Mouse (Mus musculus) heart, postnatal 36 days (tissue): ENCODE data around the gene Hyou1. TPM values are rescaled to one million over a fixed set of nuclear protein-coding genes. Genes with fewer than 3 reads are reported as not detected.
"Not testable (repeated sequence)": the region's sequence is repeated elsewhere in the genome, so short reads cannot be mapped to it uniquely, and the experiment has no call there.

Experiments
- DNase-seq, 2 experiments: peaks; one replicate each; pipeline ENCODE4 v3.0.0; 2021 to 2022
- intact Hi-C: fragments of 180-260 bp; cut with DNase I; formaldehyde crosslinking; loops from one replicate; pipeline ENCODE4 v1.15.1; 2025
- total RNA-seq, 2 experiments: library from RNA; stranded (reverse); gene quantifications; 2 replicates each; pipeline ENCODE4 v1.2.3; 2021

The Hyou1 gene
- total RNA-seq, 2 experiments from 2014 or later, result 46.0 to 68.1 TPM

DNA sequence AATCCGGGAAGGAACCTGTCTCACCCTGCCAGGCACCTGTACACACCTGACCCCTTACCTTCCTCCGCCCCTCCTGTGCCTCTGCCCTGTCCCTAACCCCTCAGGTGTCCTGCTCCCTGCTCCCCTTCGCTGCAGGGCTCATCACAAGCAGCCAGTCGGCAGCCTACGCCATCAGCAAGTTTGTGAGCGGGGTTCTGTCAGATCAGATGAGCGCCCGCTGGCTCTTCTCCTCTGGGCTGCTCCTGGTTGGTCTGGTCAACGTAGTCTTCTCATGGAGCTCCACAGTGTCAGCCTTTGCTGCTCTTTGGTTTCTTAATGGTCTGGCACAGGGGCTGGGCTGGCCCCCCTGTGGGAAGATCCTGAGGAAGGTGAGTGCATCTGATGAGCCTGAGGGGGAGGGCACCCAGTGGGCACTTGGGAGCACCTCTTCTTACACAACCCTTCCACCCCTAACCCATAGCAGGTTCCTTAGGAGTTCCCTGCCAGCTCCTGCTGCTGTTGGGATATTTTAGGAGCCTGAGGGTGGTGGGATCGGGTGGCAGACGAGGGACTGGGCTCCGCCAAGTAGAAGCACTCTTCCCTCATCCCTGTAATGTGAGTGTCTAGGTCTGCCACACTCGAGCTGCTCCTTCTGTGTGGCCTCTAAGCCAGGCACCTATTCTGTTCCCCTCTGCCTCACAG, 20.0 kb downstream of the Hyou1 start:
- intact Hi-C loops, result no loop called here
- no peak for DNase-seq

DNA sequence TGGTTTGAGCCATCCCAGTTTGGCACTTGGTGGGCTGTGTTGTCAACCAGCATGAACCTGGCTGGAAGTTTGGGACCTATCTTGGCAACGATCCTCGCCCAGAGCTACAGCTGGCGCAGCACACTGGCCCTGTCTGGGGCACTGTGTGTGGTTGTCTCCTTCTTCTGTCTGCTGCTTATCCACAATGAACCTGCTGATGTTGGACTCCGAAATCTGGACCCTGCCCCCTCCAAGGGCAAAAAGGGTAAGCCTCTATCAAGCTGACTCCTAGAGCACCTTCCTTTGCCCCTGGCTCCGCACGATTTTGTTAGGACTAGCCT, 20.5 kb downstream of the Hyou1 start:
- DNase-seq, result no peak

DNA sequence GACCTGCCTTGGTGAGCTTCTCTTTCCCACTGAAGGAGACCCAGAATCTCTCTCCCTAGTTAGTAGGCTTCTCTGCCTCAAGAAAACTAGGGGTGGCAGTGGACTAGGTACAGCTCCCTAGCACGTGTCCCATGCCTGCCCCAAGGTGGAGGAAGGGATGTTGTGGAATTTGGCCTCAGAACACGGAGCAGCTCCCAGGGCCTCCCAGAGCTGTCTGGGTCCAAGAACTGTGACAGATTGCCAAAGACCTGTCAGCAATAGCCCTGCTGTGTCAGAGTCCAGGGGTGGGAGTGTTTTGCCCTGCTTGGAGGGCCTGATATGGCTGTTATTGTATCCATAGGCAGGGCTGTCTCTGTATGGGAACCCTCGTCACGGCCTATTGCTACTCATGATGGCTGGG, 21.8 kb downstream of the Hyou1 start:
- intact Hi-C loops, result no loop called here
- DNase-seq, result peak in 1 of 2 experiments; percentile 33

More for the DNA sequence above, 20.5 kb downstream of the Hyou1 start:
- intact Hi-C loops, result no loop called here

DNA sequence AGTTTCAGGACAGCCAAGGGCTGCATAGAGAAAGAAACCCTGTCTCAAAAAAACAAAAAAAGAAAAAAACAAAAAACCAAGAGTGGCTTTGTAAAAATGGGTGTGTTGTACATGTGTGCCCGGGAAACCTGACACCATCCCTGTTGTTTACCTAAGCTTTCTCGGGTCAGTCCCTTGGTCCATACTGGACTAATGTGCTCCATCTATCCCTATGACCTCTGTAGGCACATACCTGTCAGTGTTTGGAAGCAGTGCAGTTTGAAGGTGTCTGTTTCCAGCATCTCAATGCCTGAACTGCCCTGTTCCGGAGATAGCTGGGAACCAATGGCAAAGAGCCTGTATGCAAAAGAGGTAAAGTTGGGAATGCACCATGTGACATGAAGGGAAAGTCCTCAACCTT, 25.7 kb downstream of the Hyou1 start:
- intact Hi-C loops, result no loop called here

DNA sequence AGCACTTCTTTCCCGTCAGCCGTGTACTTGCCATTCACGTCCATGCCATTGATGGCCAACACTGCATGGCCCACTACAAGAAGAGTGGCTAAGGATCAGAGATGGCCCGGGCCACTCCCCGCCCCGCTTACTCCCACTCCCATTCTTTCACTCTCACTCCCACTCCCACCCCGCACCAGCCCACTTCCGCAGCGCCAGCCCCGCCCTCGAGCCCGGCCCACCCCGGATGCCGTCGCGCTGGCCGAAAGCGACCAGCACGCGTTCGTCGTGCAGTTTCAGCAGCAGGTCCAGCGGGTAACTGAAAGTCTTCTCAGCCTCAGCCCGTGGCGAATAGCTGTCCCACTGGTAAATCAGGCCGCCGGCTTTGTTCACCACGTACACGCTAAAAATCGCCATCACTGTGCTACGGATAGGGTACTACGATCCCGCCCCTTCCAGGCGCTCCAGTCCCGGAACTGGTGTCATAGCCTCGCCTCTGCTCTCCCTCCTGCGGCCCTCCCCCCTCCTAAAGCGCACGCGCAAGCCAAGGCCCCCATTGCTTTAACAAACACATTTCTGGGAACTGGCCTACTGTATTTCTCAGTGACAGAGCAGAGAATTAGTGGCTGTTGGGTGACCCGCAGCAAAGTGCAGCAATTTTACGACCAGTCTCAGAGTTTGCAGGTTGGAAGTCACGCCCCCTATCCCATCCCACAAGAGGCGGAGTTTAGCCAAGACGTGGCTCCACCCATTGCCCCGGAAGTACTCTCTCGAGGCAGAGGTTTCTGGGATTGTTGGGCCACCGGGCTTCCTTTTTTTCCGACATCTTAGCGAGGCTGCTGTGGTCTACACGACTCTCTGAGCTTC, 27.8 kb downstream of the Hyou1 start, which contains the start of the genes Rps25 and Trappc4:
Gene Rps25, plus strand, starts transcription at position 234 of the 846 bp plus-strand sequence.
Gene Trappc4, minus strand, starts transcription at position 695 of the 846 bp plus-strand sequence.
- intact Hi-C loops, result no loop called here
- DNase-seq, result peak; percentile 92 to 95

More for the DNA sequence above, 25.7 kb downstream of the Hyou1 start:
- DNase-seq, result no peak

DNA sequence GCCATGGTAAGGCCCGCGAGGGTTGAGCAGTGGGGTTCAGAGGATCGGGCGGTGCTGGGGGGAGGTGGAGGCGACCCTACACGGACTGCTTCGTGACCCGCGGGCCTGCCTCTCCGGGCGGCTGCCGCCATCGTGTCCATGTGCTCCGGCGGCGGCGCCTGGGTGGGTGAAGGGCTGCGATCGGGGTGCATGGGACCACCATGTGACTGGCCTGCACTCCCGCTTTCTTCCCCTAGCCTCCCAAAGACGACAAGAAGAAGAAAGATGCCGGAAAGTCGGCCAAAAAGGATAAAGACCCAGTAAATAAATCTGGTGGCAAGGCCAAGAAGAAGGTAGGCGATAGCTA, 28.4 kb downstream of the Hyou1 start:
- DNase-seq, result no peak
- intact Hi-C loops, result no loop called here

DNA sequence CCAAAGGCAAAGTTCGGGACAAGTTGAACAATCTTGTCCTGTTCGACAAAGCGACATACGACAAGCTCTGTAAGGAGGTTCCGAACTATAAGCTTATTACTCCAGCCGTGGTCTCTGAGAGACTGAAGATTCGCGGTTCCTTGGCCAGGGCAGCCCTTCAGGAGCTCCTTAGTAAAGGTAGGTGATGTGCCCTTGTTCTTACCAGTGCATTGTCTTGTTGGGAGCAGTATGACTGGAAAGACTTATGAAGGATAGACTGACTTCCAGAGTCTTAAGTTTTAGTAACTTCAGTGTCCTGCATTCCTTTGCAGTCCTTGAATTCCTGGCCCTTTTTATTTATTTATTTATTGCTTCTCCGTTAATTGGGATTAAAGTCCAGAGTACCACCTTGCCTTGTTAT, 29.4 kb downstream of the Hyou1 start:
- intact Hi-C loops, result not testable (repeated sequence)

DNA sequence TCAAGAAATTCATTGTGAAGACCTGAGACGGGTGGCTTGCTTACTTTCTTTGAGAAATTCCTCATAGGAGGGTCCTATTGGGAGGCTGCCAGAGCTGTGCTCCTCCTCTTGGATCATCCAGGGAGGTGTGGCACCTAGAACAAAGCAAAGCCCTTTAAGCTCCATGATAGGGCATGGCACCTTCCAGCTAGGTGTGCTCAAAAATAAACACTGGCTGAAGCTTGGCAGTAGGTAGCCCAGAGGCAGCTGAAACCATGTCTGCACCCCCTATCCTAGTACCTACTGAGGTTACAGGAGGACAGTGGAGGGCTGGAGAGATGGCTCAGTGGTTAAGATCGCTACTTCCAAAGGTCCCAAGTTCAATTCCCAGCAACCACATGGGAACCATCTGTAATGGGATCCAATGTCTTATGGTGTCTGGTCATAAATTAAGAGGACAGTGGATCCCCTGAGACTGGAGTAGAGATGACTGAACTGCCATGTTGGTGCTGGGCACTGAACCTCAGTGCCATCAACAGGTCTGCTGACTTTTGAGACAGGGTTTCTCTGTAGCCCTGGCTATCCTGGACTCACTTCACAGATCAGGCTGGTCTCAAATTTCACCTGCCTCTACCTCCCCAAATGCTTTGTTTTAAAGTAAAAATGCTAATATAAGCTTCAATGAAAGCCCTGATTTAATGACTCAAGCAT, 31.5 kb downstream of the Hyou1 start:
- intact Hi-C loops, result no loop called here
- DNase-seq, result no peak

More for the DNA sequence above, 29.4 kb downstream of the Hyou1 start:
- not testable (repeated sequence) for DNase-seq

DNA sequence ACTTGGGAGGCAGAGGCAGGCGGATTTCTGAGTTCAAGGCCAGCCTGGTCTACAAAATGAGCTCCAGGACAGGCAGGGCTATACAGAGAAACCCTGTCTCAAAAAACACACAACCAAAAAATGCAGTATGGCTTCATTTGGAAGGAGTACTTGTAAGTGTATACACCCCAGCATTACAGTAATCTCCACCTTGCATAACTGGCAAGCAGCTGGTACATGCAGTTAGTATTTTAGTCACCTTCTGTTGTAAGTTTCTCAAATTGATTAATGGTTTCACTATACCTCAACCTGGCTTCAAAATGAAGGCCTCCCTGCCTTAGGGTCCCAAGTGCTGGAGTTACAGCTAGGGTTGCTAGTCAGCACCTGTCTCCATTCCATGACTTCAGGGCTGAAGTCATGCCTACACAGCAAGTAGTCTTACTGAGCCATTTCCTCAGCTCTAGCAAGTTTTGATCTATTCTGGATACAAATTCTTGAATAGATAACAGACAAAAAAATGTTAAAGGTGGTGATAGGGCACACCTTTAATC, 32.4 kb downstream of the Hyou1 start:
- no peak for DNase-seq
- intact Hi-C loops, result no loop called here

DNA sequence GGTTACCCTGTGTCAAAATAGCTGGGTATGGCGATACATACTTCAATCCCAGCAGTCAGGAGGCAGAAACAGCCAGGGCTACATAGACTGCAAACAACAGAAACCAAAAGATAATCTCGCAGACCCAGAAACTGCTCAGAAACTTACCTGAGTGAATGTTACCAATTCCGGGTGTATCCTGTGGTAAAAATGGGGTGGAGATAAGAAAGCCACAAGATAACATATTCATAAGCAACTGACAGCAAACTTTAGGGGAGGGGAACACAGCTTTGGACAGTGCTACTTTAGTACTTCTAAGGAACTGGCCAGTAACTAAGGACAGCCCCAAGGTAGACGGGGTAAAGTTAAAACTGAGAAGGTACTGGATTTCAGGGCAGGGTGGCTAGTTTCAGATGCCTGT, 33.0 kb downstream of the Hyou1 start:
- intact Hi-C loops, result no loop called here
- DNase-seq, result no peak

DNA sequence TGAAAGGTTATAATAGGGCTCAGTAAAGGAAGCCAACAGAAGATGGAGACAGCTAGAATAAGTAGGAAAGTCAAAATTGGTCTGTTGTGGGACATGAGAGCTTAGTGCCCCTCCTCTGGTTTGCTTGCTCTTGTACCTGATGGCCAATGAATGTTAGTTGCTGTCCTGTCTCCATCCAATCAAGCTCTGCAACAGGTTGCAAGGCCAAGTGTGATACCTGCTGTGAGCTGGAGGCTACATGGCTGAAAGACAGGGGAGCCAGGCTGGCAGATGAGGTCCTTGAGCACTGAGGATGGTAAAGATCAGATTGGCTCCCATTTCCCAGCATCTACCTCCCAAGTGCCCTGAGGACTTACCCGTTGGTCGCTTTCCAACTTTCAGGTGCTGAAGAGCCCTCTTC, 33.5 kb downstream of the Hyou1 start:
- no peak for DNase-seq
- intact Hi-C loops, result no loop called here

DNA sequence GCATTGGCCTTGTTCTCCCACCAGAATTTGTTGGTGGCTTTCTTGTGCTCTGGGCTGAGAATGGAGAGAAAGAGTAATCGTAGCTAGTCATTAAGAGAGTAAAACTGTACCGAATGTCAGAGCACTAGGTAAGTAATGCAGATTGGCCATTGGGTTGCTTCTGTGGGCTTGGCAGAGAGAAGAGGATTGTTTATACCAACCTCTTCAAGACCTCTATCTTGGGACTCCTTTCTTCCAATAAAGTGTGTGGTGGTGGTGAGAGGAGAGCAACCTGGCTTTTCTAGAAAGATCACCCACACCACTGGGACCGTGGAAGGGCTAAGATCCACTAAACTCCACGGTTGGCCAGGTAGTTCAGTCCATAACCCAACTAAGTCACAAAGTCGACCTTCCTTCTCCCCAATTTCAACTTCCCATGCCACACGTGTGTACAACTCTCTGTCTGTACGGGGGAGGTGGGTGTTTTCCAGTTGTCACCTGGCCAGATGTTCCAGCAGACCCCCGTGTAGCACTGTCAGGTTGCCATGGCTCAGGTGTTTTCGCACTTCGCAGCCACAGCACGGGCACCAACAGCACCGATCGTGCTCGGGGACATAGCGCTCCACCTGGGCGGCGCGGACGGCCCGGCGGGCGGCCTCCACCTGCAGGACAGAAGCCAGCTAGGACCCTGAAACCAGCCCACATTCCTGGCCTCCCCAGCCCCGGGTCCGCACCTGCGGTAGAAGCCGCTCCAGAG, 38.0 kb downstream of the Hyou1 start:
- DNase-seq, result no peak
- intact Hi-C loops, result no loop called here

DNA sequence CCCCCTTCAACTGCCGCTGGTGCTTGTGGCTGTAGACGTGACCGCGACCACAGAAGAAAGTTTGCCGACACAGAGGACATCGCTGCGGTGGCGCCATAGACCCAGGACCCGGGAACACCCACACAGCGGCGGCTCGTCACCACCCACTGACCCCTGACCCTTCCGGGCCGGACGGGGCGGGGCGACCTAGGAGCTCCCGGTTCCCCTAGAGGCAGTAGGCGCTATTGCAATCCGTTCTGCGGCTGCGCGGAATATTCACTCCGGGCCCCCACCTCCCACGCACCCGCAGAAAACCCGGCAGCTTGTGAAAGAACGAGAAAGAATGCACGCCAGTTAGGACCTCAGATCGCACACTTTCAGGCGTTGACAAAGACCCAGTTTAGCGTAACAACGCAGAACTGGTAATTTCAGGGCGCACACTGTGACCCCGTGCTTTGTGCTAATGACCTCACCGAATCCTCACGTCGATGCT, 38.6 kb downstream of the Hyou1 start:
- intact Hi-C loops, result no loop called here
- peak; percentile 97 to 98 for DNase-seq

DNA sequence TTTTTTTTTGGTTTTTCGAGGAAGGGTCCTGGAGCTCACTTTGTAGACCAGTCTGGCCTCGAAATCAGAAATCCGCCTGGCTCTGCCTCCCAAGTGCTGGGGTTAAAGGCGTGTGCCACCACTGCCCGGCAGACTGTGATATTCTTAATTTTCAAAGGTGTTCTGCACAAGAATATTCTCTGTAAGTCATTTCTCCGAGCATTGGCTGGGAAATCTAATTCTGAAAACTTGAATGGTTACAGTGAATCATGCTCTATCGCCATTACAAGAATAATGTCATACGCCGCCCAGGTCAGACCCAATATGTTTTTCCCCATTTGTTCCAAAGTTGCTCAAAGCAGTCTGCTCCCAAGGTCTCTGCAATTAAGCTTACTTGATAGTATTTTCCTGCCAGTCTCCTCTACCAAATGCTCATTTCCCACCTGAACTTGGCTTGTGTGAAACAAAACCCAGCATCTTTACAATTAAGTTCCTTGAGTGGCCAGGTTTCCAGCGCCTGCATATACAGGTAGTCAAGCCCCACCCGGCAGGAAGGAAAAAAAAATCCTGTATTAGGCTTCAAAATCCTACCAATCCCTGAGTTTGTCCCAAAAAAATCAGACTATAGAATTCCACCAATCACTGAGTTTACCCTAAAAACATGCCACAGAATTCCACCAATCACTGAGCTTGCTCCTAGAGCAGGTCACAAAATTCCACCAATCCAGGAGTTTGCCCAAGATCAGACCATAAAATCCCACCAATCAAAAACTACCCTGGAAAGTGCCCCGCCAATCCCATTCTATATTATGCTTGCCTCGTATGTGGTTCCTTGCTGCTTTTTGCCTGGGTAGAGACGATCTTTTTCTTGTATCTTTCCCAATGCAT, 39.5 kb downstream of the Hyou1 start, which contains the start of gene Ccdc84:
Gene Ccdc84, minus strand, starts transcription at position 51 of the 867 bp plus-strand sequence.
- intact Hi-C loops, result no loop called here

DNA sequence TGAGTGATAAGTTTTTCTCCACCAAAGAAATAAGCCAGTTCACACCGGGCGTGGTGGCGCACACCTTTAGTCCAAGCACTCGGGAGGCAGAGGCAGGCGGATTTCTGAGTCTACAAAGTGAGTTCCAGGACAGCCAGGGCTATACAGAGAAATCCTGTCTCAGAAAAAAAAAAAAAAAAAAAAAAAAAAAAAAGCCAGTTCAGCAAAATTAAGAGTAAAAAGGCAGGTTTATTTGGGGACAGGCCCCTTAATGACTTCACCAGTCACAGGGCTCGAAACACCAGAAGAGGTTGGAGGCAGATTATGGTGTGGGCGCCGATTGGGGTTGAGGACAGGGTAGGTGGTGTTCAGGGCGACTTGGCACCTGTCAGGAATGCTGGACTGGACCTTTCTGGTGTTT, 40.4 kb downstream of the Hyou1 start:
- intact Hi-C loops, DNase-seq: not testable (repeated sequence)

More for the DNA sequence above, 39.5 kb downstream of the Hyou1 start, which contains the start of gene Ccdc84:
- DNase-seq, result no peak

DNA sequence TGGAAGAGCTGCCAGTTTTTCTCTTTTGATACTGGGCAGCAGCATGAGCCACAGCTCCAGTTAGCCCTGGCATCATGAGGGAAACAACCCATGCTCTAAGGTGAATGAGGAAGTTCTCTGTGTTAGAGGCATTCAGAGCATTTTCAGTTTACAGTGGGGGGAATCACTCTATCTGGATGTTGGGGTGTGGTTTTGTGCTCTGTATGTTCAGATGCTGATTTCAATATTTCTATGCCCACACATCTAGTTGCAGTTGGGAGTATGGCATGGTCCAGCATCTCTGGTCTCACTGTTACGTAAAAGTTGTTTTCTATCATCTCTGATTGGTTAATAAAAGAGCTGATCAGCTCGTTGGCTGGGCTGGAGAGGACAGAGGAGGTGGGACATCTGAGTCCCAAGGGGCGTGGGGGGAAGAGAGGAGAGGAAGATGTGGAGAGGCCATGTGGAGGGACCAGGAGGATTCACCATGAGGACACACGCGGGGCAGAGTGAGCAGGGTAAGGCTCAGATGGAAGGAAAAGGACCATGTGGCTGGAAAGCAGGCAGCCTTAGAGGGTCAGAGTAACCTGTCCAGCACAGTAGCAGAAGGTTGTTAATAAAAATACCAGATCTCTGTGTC, 41.1 kb downstream of the Hyou1 start:
- no peak for DNase-seq
- intact Hi-C loops, result no loop called here

DNA sequence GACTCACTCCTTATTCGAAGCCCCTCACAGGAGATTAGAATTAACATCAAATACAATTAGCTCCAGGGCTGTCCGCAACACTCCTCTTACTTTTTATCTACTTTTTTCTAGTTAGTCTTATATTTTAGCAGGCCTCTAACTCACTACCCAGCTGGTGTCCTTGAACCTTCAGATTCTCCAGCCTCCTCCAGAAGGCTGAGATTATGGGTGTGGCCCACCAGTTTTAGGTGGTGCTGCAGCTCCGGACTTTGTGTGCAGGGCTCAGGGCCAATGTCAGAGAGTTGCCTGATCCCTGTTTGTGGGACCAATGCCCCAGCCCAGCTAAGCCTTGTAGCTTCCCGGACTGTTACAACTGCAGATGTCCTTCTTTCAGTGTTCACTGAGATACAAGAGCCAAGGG, 44.3 kb downstream of the Hyou1 start:
- intact Hi-C loops, result no loop called here
- no peak for DNase-seq

DNA sequence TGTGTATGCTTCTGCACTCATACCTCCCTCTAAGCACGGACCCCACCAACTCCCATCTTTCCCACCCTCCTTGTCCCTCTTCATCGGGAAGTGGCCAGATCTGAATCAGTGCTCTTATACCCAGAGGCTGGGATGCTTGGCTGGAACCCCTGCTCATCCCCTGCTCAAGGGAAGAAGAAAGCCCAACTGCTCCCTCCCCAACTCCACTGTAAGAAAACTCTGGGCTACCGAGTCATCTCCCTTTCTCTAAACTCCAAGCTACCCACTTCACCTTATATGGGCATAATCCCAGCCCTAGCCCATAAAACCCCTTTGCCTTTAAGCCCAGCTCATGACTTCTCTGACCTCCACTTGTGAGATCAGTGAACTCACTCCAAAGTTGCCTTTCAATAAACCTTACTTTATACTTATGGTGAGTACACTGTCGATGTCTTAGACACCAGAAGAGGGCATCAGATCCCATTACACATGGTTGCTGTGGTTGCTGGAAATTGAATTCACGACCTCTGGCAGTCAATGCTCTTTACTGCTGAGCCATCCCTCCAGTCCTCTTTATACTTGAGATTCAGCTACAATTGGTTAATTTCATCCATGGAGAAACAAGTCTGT, 53.4 kb downstream of the Hyou1 start:
- DNase-seq, result no peak
- intact Hi-C loops, result no loop called here
